Mouse (Mus musculus) T-helper 1 cell (primary cell): Measurements from ENCODE around the gene Ntng2.

Source experiments
- in situ Hi-C: fragments of 300-600 bp; cut with MboI, MseI; formaldehyde crosslinking; loops from one replicate; pipeline ENCODE4 v1.15.1; 2025; ENCODE audit warnings: high pct_unique_total_duplicates

Ntng2 gene

GRCm38 (mm10) chr2:29252599-29253204 is at the start of gene Ntng2:
TSS of gene Ntng2 (minus strand) at chr2:29253005.
- in situ Hi-C loops = no loop called here

GRCm38 (mm10) chr2:29295557-29295956 is 42.8 kb upstream of the Ntng2 start:
- in situ Hi-C loops = loop anchor here (10.0 kb wide), 1 partner anchor 1121 kb away; no protein-coding TSS in a partner anchor

GRCm38 (mm10) chr2:29287651-29288050 is 34.8 kb upstream of the Ntng2 start:
- in situ Hi-C loops = no loop called here

DNA sequence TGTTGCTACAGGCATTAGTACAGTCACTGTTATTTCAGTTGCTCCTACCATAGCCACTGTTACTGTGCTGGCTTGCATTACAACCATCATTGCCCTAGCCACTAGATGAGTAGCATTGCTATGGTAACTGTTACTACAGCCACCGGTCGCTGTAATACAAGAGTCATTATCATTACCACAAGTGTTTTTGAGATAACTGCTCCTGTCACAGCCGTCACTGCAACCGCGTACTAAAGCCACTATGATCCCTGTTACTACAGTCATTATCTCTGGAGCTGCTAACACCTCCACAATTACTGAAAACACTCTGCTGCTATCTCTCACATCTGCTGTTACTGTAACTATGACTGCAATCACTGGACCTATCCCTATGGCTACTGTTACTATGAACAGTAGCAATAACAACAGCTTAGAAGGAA is 24.9 kb upstream of the Ntng2 start:
- in situ Hi-C loops = no loop called here

GRCm38 (mm10) chr2:29271803-29272518 is 19.2 kb upstream of the Ntng2 start:
- in situ Hi-C loops = no loop called here

GRCm38 (mm10) chr2:29271098-29271497 is 18.3 kb upstream of the Ntng2 start:
- in situ Hi-C loops = no loop called here

GRCm38 (mm10) chr2:29266810-29267209 is 14.0 kb upstream of the Ntng2 start:
- in situ Hi-C loops = no loop called here

DNA sequence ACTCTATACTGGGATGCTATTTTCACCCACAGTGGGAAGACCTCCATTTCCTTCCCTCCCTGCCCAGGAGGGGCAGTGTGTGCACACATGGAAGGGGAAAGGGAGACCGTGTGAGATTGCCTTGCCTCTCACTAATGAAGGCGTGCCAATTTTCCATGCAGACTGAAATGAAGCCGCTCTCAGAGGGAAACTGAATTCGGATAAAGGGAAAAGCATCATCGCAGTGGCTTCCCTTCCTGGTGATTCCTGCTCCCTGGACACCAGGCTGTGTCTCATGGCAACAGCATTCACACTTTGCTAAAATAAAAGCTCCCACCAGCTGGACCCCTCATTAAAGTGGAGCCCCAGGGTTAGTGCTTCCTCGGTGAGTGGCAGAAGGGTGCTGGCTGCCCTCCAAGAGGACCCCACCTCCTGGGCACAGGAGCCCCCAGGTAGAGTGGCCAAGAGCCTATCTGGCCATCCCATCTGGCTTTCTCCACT is 9.7 kb upstream of the Ntng2 start:
- in situ Hi-C loops = no loop called here

GRCm38 (mm10) chr2:29261126-29261525 is 8.3 kb upstream of the Ntng2 start:
- in situ Hi-C loops = no loop called here

DNA sequence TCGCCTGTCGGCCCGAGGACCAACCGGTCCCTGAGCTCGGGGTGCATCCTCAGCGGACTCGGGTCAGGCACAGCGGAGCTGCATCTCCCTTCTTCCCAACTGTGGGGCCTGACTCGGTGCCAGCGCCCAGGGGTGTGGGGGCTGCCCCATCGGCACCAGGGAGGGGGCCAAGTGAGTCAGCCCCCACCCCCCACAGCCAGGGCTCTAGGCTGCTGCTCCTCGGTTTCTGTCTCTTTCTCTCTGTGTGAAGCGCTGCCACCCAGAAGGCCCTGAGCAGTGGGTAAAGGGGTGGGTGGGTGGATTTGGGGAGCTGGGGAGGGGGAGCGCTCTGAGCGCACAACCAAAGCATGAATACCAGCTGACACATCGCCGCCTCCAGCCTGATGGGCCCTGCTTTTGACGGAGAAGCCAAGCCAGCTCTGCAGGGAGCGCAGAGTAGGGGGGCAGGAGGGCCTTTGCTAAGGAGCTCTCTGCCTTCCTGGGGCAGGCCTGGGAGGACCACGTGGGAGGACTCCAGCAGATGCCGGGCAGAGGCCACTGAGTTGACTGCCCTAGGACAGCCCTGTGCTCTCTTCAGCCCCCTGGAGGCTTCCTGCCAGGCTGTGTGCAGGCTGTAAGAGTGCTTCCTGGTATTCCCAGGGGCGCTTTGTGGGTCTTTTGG is 530 bp upstream of the Ntng2 start:
- in situ Hi-C loops = no loop called here

- in situ Hi-C loops = no loop called here
Measured at GRCm38 (mm10) chr2:29252059-29252598, 676 bp downstream of the Ntng2 start.

DNA sequence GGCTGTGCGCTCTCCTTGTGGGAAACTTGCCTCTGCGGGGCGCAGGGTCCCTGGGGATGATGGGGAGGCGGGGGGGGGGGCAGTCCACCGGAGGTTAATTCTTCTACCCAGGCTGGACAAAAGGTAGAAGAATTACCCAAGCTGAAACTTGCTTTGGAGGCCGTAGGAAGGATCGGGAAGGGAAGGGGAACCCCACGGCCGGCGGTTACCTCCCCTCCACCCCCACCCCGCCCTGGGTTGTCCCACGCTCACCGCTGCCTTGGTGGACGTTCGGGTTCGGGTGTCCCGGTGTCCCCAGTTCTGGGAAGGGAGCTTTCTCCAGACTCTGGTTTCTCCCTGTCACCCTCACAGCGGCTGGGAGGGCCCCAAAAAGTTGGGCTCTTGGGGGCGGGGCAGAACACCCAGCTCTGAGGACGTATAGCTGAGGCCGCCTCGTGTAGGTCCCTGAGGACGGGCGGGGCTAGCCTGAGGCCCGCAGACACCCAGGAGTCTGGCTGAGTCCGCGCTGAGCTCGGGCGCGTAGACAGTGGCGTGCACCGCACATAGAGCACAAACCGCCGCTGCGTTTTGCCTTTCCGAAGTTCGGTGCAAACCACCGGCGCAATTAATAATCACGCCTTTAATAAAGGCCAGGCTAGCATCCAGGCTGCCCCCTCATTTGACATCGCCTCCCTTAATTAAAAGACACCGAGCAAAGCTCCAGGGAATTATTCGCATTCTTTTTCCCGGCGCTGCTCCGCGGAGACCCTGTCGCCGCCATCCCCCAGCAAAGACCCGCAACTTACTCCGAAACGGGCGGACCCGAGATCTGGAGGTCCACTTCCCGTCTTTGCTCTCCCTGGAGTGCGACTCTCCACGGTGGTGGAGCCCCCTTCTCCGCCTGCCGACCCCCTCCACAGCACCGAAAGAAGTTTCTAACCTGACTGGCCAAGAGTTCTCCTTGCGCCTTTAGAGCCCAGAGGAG is 1.4 kb downstream of the Ntng2 start:
- in situ Hi-C loops = no loop called here

GRCm38 (mm10) chr2:29250263-29251094 is 2.3 kb downstream of the Ntng2 start:
- in situ Hi-C loops = no loop called here

GRCm38 (mm10) chr2:29249852-29250251 is 3.0 kb downstream of the Ntng2 start:
- in situ Hi-C loops = no loop called here

GRCm38 (mm10) chr2:29248551-29248950 is 4.3 kb downstream of the Ntng2 start:
- in situ Hi-C loops = no loop called here

DNA sequence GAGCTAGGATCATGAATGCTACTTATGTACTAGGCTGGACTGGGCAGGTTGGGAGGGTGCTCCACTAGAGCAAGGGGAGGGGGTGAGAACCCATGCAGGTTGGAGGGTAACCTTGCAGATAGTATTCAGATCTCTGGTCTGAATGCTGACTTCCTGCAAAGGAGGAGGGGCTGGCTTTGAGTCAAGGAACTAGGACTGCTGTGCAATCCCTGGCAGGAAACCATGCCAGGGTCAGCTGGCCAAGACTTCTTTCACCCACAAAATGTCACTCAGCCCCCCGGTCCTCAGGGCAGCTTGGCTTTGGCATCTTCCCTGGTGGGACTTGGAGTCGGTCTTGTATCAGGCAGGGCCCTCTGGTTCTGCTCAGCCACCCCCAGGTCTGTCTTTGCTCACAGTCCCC is 5.4 kb downstream of the Ntng2 start:
- in situ Hi-C loops = no loop called here

GRCm38 (mm10) chr2:29246891-29247290 is 5.9 kb downstream of the Ntng2 start:
- in situ Hi-C loops = no loop called here

GRCm38 (mm10) chr2:29246275-29246674 is 6.5 kb downstream of the Ntng2 start:
- in situ Hi-C loops = no loop called here

DNA sequence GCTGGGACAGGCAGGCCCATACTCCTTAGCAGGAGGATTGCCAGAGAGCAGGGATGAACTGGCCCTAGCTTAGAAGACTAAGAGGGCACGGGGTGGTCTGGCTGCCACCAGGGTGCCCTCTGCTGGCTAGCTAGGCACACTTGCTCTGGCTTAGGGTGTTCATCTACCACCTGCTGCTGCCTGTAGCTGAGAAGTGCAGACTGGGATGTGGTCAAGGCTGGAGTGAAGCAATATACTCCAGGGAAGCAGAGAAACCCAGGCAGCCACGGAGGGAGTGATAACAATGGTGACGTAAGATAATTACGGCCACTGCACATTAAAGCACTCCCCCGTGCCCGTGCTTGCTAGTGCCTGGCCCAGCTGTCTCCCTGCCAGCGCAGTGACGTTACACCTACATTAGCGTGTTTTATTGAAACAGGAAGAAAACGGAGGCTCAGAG is 7.4 kb downstream of the Ntng2 start:
- in situ Hi-C loops = no loop called here

GRCm38 (mm10) chr2:29239329-29239728 is 13.5 kb downstream of the Ntng2 start:
- in situ Hi-C loops = no loop called here
